Mouse (Mus musculus): ENCODE results near the gene Ganab. TPM values are rescaled to one million over a fixed set of nuclear protein-coding genes. Genes with fewer than 3 reads are reported as not detected.
"Not testable (repeated sequence)": the region's sequence is repeated elsewhere in the genome, so short reads cannot be mapped to it uniquely, and the experiment has no call there.

Ganab gene
- polyA plus RNA-seq, 2 experiments = 33.7 to 48.7 TPM

- 8% methylated on average over 19 of the region's 19 CpGs for WGBS (ENCODE audit: insufficient replicate concordance)
- no peaks in the 10 kb centered on the region for H3K9me3 ChIP-seq (ENCODE audit: control insufficient read depth, low read length)
- H3K27me3 ChIP-seq (ENCODE audit: control insufficient read depth, insufficient read depth, low read length) = no peaks in the 10 kb centered on the region
- peaks cover 13 to 19% of the 10 kb centered on the region in 2 experiments for H3K4me1 ChIP-seq (replicated peaks; ENCODE audit: control insufficient read depth in 2 of 2, insufficient read depth in 2 of 2, low read length in 1 of 2)
- TF ChIP-seq EP300 (IDR thresholded peaks at IDR 0.05; ENCODE audit: low read depth) = no peak; the same call in 1 of the 2 replicates
- TF ChIP-seq CTCF (IDR thresholded peaks at IDR 0.05; ENCODE audit: low read depth) = no peak
- peak overlapping the region; percentile 95 for H3K4me2 ChIP-seq (ENCODE audit: low read depth)
- H3K36me3 ChIP-seq (replicated peaks; ENCODE audit: control insufficient read depth, insufficient read depth, low read depth) = peaks cover 12% of the 10 kb centered on the region
- H3K4me3 ChIP-seq (ENCODE audit: insufficient read depth in 1 of 2, low read depth in 2 of 2, low read length in 2 of 2) = peak overlapping the region; percentile 75 to 97
- ATAC-seq (ENCODE audit: insufficient read depth) (no peak), DNase-seq (ENCODE audit: low read depth in 3 of 3, low spot score in 3 of 3) (peak in 1 of 3 experiments; percentile 47)
- H3K9ac ChIP-seq (replicated peaks) = peak overlapping the region; percentile 72
- H3K27ac ChIP-seq = peak overlapping the region; percentile 77
Observed at GRCm38 (mm10) chr19:8887585-8888463, 10.0 kb upstream of the Ganab start.

- Histone ChIP-seq H3K9ac (replicated peaks) (peak within 1 kb of the TSS; percentile 72), H3K4me2 (ENCODE audit: low read depth) (peak within 1 kb of the TSS; percentile 95), H3K27me3 (ENCODE audit: control insufficient read depth, insufficient read depth, low read length) (no peaks in the 10 kb centered on the region), H3K4me1 (replicated peaks; ENCODE audit: control insufficient read depth in 2 of 2, insufficient read depth in 2 of 2, low read length in 1 of 2) (peaks cover 13 to 19% of the 10 kb centered on the region in 2 experiments), H3K27ac (peak within 1 kb of the TSS; percentile 78), H3K4me3 (ENCODE audit: insufficient read depth in 1 of 2, low read depth in 2 of 2, low read length in 2 of 2) (peak within 1 kb of the TSS; percentile 75 to 97), H3K9me3 (ENCODE audit: control insufficient read depth, low read length) (no peaks in the 10 kb centered on the region), H3K36me3 (replicated peaks; ENCODE audit: control insufficient read depth, insufficient read depth, low read depth) (peaks cover 12% of the 10 kb centered on the region)
- ATAC-seq (ENCODE audit: insufficient read depth) = peak; percentile 89
- TF ChIP-seq CTCF (IDR thresholded peaks at IDR 0.05; ENCODE audit: low read depth) = no peak
- no peak for TF ChIP-seq EP300 (IDR thresholded peaks at IDR 0.05; ENCODE audit: low read depth)
- under 1% methylated on average over 58 of the region's 58 CpGs for WGBS (ENCODE audit: insufficient replicate concordance)
- DNase-seq (ENCODE audit: low read depth in 3 of 3, low spot score in 3 of 3) = peak; percentile 94 to 95 (median 95)
Observed at GRCm38 (mm10) chr19:8888511-8889385, 9.1 kb upstream of the Ganab start, which contains the start of the genes 1810009A15Rik and Gm49416. TSS of gene 1810009A15Rik (plus strand) at chr19:8888853. TSS of gene Gm49416 (plus strand) at chr19:8888926.

GRCm38 (mm10) chr19:8892829-8893766, 4.8 kb upstream of the Ganab start, which contains the start of gene Ints5:
TSS of gene Ints5 (plus strand) at chr19:8893005.
- peak within 1 kb of the TSS; percentile 98 for H3K9ac ChIP-seq (replicated peaks)
- 1% methylated on average over 54 of the region's 54 CpGs for WGBS (ENCODE audit: insufficient replicate concordance)
- ATAC-seq (ENCODE audit: insufficient read depth) = peak; percentile 60
- H3K27me3 ChIP-seq (ENCODE audit: control insufficient read depth, insufficient read depth, low read length) = no peaks in the 10 kb centered on the region
- TF ChIP-seq EP300 (IDR thresholded peaks at IDR 0.05; ENCODE audit: low read depth) (no peak), CTCF (IDR thresholded peaks at IDR 0.05; ENCODE audit: low read depth) (no peak)
- H3K27ac ChIP-seq = peak within 1 kb of the TSS; percentile 91
- H3K36me3 ChIP-seq (replicated peaks; ENCODE audit: control insufficient read depth, insufficient read depth, low read depth) = peaks cover 29% of the 10 kb centered on the region
- H3K4me3 ChIP-seq (ENCODE audit: insufficient read depth in 1 of 2, low read depth in 2 of 2, low read length in 2 of 2) = peak within 1 kb of the TSS; percentile 93 to 98
- peak; percentile 78 to 81 (median 79) for DNase-seq (ENCODE audit: low read depth in 3 of 3, low spot score in 3 of 3)
- peaks cover 6 to 22% of the 10 kb centered on the region in 2 experiments for H3K4me1 ChIP-seq (replicated peaks; ENCODE audit: control insufficient read depth in 2 of 2, insufficient read depth in 2 of 2, low read length in 1 of 2)
- H3K9me3 ChIP-seq (ENCODE audit: control insufficient read depth, low read length) = no peaks in the 10 kb centered on the region
- peak within 1 kb of the TSS; percentile 83 for H3K4me2 ChIP-seq (ENCODE audit: low read depth)

- no peak overlapping the region for H3K4me2 ChIP-seq (ENCODE audit: low read depth)
- no peak overlapping the region for H3K9ac ChIP-seq (replicated peaks)
- WGBS (ENCODE audit: insufficient replicate concordance) = 82% methylated on average over 9 of the region's 9 CpGs
- H3K9me3 ChIP-seq (ENCODE audit: control insufficient read depth, low read length) = no peaks in the 10 kb centered on the region
- H3K27ac ChIP-seq = no peak overlapping the region
- TF ChIP-seq EP300 (IDR thresholded peaks at IDR 0.05; ENCODE audit: low read depth) (no peak), CTCF (IDR thresholded peaks at IDR 0.05; ENCODE audit: low read depth) (no peak)
- H3K4me1 ChIP-seq (replicated peaks; ENCODE audit: control insufficient read depth in 2 of 2, insufficient read depth in 2 of 2, low read length in 1 of 2) = peaks cover 8 to 24% of the 10 kb centered on the region in 2 experiments
- peaks cover 26% of the 10 kb centered on the region for H3K36me3 ChIP-seq (replicated peaks; ENCODE audit: control insufficient read depth, insufficient read depth, low read depth)
- no peak overlapping the region for H3K4me3 ChIP-seq (ENCODE audit: insufficient read depth in 1 of 2, low read depth in 2 of 2, low read length in 2 of 2)
- no peaks in the 10 kb centered on the region for H3K27me3 ChIP-seq (ENCODE audit: control insufficient read depth, insufficient read depth, low read length)
- DNase-seq (ENCODE audit: low read depth in 3 of 3, low spot score in 3 of 3) = no peak
- no peak for ATAC-seq (ENCODE audit: insufficient read depth)
Observed at GRCm38 (mm10) chr19:8895397-8895960, 2.4 kb upstream of the Ganab start.

GRCm38 (mm10) chr19:8896231-8896630, 1.6 kb upstream of the Ganab start:
- 0 out of 2 replicates have a peak overlapping the region, but pooled peaks have one; percentile 11 for H3K4me2 ChIP-seq (ENCODE audit: low read depth)
- not testable (repeated sequence) for ATAC-seq (ENCODE audit: insufficient read depth); H3K9ac ChIP-seq (replicated peaks); DNase-seq (ENCODE audit: low read depth in 3 of 3, low spot score in 3 of 3); H3K27me3 ChIP-seq (ENCODE audit: control insufficient read depth, insufficient read depth, low read length); H3K27ac ChIP-seq; H3K4me3 ChIP-seq (ENCODE audit: insufficient read depth in 1 of 2, low read depth in 2 of 2, low read length in 2 of 2); H3K9me3 ChIP-seq (ENCODE audit: control insufficient read depth, low read length)
- H3K36me3 ChIP-seq (replicated peaks; ENCODE audit: control insufficient read depth, insufficient read depth, low read depth) = peaks cover 19% of the 10 kb centered on the region
- 84% methylated on average over 5 of the region's 5 CpGs for WGBS (ENCODE audit: insufficient replicate concordance)
- H3K4me1 ChIP-seq (replicated peaks; ENCODE audit: control insufficient read depth in 2 of 2, insufficient read depth in 2 of 2, low read length in 1 of 2) = peaks cover 8 to 23% of the 10 kb centered on the region in 2 experiments

GRCm38 (mm10) chr19:8897211-8897864, 533 bp upstream of the Ganab start:
- H3K27ac ChIP-seq = peak overlapping the region; percentile 49
- H3K4me3 ChIP-seq (ENCODE audit: insufficient read depth in 1 of 2, low read depth in 2 of 2, low read length in 2 of 2) = peak overlapping the region; percentile 42 to 75
- peak overlapping the region; percentile 63 for H3K4me2 ChIP-seq (ENCODE audit: low read depth)
- H3K36me3 ChIP-seq (replicated peaks; ENCODE audit: control insufficient read depth, insufficient read depth, low read depth) = peaks cover 17% of the 10 kb centered on the region
- peak overlapping the region; percentile 58 for H3K9ac ChIP-seq (replicated peaks)
- WGBS (ENCODE audit: insufficient replicate concordance) = 44% methylated on average over 21 of the region's 21 CpGs
- peak; percentile 36; the same call in 1 of the 2 replicates for ATAC-seq (ENCODE audit: insufficient read depth)
- not testable (repeated sequence) for H3K27me3 ChIP-seq (ENCODE audit: control insufficient read depth, insufficient read depth, low read length); DNase-seq (ENCODE audit: low read depth in 3 of 3, low spot score in 3 of 3); H3K9me3 ChIP-seq (ENCODE audit: control insufficient read depth, low read length)
- peaks cover 8 to 23% of the 10 kb centered on the region in 2 experiments for H3K4me1 ChIP-seq (replicated peaks; ENCODE audit: control insufficient read depth in 2 of 2, insufficient read depth in 2 of 2, low read length in 1 of 2)
